Mouse (Mus musculus) stomach, embryonic 15.5 days (tissue): Measurements from ENCODE around the gene Sept14. TPM values are rescaled to one million over a fixed set of nuclear protein-coding genes. Genes with fewer than 3 reads are reported as not detected.

Experiments used
- ATAC-seq: fragments of 200-750 bp; cut with Nextera tagmentation; 2 replicates; pipeline ENCODE4 v1.8.0; 2017; ENCODE audit warnings: low read depth, moderate number of reproducible peaks, moderate TSS enrichment; ENCODE audit not compliant: insufficient read depth, low FRiP score
- H3K27ac ChIP-seq: fragments of 300-500 bp; sonication (generic); 2 replicates; pipeline ENCODE4 v1.5.1; 2015; ENCODE audit warnings: mild to moderate bottlenecking, inconsistent platforms
- H3K27me3 ChIP-seq: fragments of 300-500 bp; sonication (generic); replicated peaks from 2 replicates; pipeline ENCODE4 v1.6.1; 2015; ENCODE audit warnings: inconsistent platforms
- H3K36me3 ChIP-seq: fragments of 300-500 bp; sonication (generic); 2 replicates; pipeline ENCODE4 v1.6.1; 2015; ENCODE audit warnings: inconsistent platforms
- H3K4me1 ChIP-seq: fragments of 300-500 bp; sonication (generic); 2 replicates; pipeline ENCODE4 v1.6.1; 2015; ENCODE audit warnings: inconsistent platforms
- H3K4me2 ChIP-seq: fragments of 300-500 bp; sonication (generic); 2 replicates; pipeline ENCODE4 v1.6.1; 2015; ENCODE audit warnings: mild to moderate bottlenecking, inconsistent platforms
- H3K4me3 ChIP-seq: fragments of 300-500 bp; sonication (generic); replicated peaks from 2 replicates; pipeline ENCODE4 v1.5.1; 2015; ENCODE audit warnings: inconsistent platforms
- H3K9ac ChIP-seq: fragments of 300-500 bp; sonication (generic); 2 replicates; pipeline ENCODE4 v1.6.1; 2015; ENCODE audit warnings: inconsistent platforms
- H3K9me3 ChIP-seq: fragments of 300-500 bp; sonication (generic); 2 replicates; pipeline ENCODE4 v1.6.1; 2016; ENCODE audit warnings: inconsistent platforms
- WGBS: fragments of 180-500 bp; shearing (Covaris S2); methylation state at CpG from one replicate; pipeline ENCODE4 v1.1.7; 2015; 5-methylcytosine and 5-hydroxymethylcytosine counted together
- polyA plus RNA-seq: library from polyadenylated mRNA; unstranded; fragments of >200 nt; fragmentation: Nextera tagmentation; extraction: Ambion mirVana; gene quantifications from 2 replicates; pipeline ENCODE4 v1.2.1, GENCODE M21; 2015

Gene Sept14
- polyA plus RNA-seq, 1 experiment from 2014 or later: not detected

DNA sequence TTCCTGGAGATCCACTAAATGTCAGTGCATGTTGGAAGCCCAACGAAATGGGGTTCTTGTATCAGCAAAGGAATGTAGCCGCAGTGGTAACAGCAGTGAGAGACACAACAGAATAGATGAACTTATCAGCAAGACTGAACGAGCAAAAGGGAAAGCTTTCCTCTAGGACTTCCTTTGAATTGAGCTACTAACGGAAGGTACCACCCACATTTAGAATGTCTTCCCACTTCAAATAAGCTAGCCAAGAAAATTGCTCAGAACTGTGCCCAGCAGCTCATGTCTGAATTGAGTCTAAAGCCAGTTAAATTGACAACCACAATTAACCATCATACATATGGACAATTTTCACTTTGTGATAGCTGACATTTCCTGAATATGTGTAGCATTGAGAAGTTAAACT lies 40.5 kb downstream of the Sept14 start:
- Histone ChIP-seq H3K27me3 (no peaks in the 10 kb centered on the region), H3K27ac (no peak overlapping the region), H3K4me3 (no peak overlapping the region), H3K4me1 (no peaks in the 10 kb centered on the region), H3K9me3 (no peaks in the 10 kb centered on the region), H3K9ac (no peak overlapping the region), H3K4me2 (no peak overlapping the region), H3K36me3 (no peaks in the 10 kb centered on the region)
- no peak for ATAC-seq
- 80% methylated on average over 4 of the region's 4 CpGs for WGBS

DNA sequence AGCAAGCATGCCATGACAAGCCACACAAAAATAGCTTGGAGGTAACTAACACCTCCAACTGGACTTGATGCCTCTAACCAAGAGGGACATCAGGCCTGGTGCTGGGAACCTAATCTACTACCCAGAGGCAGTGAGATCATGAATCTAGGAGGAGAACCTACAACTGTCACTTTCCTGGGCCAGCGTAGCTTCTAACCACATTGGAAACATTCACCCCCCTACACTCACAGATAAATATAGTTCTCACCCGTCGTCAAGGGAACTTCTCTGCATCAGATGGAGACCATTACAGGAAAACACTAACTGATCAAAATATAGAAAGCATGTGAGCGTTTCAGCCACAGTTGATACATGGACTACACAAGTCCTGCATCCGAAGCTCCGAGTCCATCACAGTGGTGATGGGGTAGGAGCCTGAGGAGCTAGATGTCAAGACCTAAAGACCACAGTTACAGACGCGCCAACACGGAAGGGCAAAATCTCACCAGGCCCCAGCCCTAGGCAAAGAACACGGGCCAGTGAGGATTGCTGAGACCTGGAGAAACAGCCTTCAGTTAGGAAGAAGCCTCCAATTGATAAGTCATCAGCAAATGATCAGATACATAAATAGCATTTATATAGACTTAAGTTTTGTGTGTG lies 41.9 kb downstream of the Sept14 start:
- no peak overlapping the region for H3K27ac ChIP-seq
- 87% methylated on average over 10 of the region's 10 CpGs for WGBS
- no peaks in the 10 kb centered on the region for H3K4me1 ChIP-seq
- no peak overlapping the region for H3K9ac ChIP-seq
- no peak overlapping the region for H3K4me2 ChIP-seq
- no peak overlapping the region for H3K4me3 ChIP-seq
- H3K27me3 ChIP-seq: no peaks in the 10 kb centered on the region
- ATAC-seq: no peak
- H3K36me3 ChIP-seq: no peaks in the 10 kb centered on the region
- no peaks in the 10 kb centered on the region for H3K9me3 ChIP-seq

DNA sequence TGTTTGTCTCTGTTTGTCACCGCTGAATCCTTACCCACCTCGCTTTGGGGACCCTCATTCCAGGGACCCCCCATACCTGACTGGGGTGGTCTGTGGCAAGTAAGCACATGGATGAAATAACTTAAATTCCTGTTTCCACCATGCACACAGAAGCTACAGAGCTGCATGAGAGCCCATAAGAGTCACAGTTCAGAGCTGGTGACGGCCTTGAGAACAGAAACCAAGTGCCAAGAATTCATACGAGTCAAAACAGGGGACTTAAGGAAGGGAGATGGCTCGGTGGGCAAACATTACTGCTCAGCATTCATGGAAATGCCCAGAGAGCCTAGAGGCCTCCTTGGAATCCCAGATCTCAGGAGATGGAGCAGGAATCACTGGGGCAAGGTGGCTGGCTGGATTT lies 44.2 kb downstream of the Sept14 start:
- H3K4me3 ChIP-seq: no peak overlapping the region
- no peaks in the 10 kb centered on the region for H3K9me3 ChIP-seq
- H3K36me3 ChIP-seq: no peaks in the 10 kb centered on the region; the same call in 1 of the 2 replicates
- H3K27me3 ChIP-seq: no peaks in the 10 kb centered on the region
- H3K27ac ChIP-seq: no peak overlapping the region
- no peak overlapping the region for H3K9ac ChIP-seq
- H3K4me2 ChIP-seq: no peak overlapping the region
- no peak for ATAC-seq
- WGBS: 88% methylated on average over 5 of the region's 5 CpGs
- H3K4me1 ChIP-seq: no peaks in the 10 kb centered on the region

DNA sequence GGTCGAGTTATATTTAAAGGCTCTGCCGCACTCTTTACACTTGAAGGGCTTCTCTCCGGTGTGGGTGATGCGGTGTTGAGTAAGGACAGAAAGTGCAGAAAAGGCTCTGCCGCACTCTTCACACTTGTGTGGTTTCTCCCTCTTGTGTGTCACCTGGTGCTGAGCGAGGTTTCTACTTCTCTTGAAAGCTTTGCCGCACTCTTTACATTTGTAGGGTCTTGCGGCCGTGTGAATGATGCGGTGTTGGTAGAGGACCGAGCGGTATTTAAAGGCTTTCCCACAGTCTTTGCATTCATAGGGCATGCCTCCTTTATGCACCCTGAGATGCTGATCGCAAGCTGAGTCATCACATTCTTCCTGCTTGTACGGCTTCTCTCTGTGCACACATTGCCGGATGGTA lies 50.4 kb downstream of the Sept14 start:
- peaks cover 24% of the 10 kb centered on the region for H3K36me3 ChIP-seq
- no peak for ATAC-seq
- no peaks in the 10 kb centered on the region for H3K9me3 ChIP-seq

DNA sequence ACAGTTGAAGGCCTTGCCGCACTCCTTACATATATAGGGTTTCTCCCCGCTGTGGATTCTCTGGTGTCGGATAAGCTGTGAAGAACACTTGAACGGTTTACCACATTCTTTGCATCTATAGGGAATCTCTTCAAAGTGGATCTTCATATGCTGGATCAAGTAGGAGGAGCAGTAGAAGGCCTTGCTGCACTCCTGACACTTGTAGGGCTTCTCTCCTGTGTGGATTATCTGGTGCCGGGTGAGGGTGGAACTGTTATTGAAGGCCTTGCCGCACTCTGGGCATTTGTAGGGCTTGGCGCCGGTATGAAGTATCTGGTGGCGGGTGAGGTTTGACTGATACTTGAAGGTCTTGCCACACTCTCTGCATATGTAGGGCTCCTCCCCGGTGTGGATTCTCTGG lies 51.3 kb downstream of the Sept14 start:
- H3K4me1 ChIP-seq: no peaks in the 10 kb centered on the region
- no peak overlapping the region for H3K4me2 ChIP-seq
- H3K9me3 ChIP-seq: no peaks in the 10 kb centered on the region
- H3K4me3 ChIP-seq: no peak overlapping the region
- no peak overlapping the region for H3K9ac ChIP-seq
- ATAC-seq: no peak
- H3K27me3 ChIP-seq: no peaks in the 10 kb centered on the region
- 96% methylated on average over 10 of the region's 10 CpGs for WGBS
- peaks cover 24% of the 10 kb centered on the region for H3K36me3 ChIP-seq
- no peak overlapping the region for H3K27ac ChIP-seq

More for the DNA sequence above, 50.4 kb downstream of the Sept14 start:
- H3K4me1 ChIP-seq: no peaks in the 10 kb centered on the region
- H3K27ac ChIP-seq: no peak overlapping the region
- H3K4me3 ChIP-seq: no peak overlapping the region
- WGBS: 92% methylated on average over 15 of the region's 15 CpGs
- no peak overlapping the region for H3K9ac ChIP-seq
- H3K4me2 ChIP-seq: no peak overlapping the region
- no peaks in the 10 kb centered on the region for H3K27me3 ChIP-seq

DNA sequence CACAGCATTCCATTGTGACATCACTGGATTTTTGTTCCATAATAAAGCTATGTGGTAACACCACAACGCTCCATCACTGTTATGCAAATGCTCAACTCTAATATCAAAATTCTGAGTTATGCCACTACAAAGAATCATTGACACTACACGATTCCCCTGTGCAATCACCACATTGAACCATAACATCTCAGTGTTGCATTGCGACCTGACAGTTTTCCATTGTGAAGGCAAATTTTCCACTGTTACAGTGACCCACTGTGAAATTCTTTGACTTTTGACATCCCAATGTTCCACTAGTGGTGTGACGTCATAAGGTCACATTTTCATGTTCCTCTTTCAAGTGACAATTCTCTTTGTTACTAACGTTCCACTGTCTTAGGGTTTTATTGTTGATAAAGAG lies 57.5 kb downstream of the Sept14 start:
- ATAC-seq: no peak
- H3K9ac ChIP-seq: no peak overlapping the region
- WGBS: 86% methylated on average over 5 of the region's 5 CpGs
- no peaks in the 10 kb centered on the region for H3K27me3 ChIP-seq
- no peak overlapping the region for H3K4me3 ChIP-seq
- H3K36me3 ChIP-seq: no peaks in the 10 kb centered on the region
- no peak overlapping the region for H3K4me2 ChIP-seq
- H3K27ac ChIP-seq: no peak overlapping the region
- no peaks in the 10 kb centered on the region for H3K4me1 ChIP-seq
- H3K9me3 ChIP-seq: no peaks in the 10 kb centered on the region

Other genes with a start within 250 kb of the Sept14 start
- 38.8 and 40.6 TPM in 2 replicates for gene Sfswap, start 207.3 kb downstream of the Sept14 start, polyA plus RNA-seq
- gene Mmp17, start 124.3 kb downstream of the Sept14 start, polyA plus RNA-seq: 3.7 and 4.6 TPM in 2 replicates
- gene Zfp11, start 38.4 kb downstream of the Sept14 start, polyA plus RNA-seq: 3.8 and 4.0 TPM in 2 replicates
- 177 and 185 TPM in 2 replicates for gene Mrps17, start 7.0 kb upstream of the Sept14 start, polyA plus RNA-seq
- gene Nipsnap2, start 16.6 kb upstream of the Sept14 start, polyA plus RNA-seq: 90.0 and 103 TPM in 2 replicates
- 45.9 and 46.1 TPM in 2 replicates for gene Psph, start 78.9 kb upstream of the Sept14 start, polyA plus RNA-seq
- gene Sumf2, start 138.5 kb upstream of the Sept14 start, polyA plus RNA-seq: 40.1 and 44.1 TPM in 2 replicates
- gene Chchd2, start 179.0 kb upstream of the Sept14 start, polyA plus RNA-seq: 880 and 948 TPM in 2 replicates
- gene Zbed5, start 187.2 kb upstream of the Sept14 start, polyA plus RNA-seq: 3.1 and 3.5 TPM in 2 replicates
- gene Phkg1, start 190.0 kb upstream of the Sept14 start, polyA plus RNA-seq: 0.09 and 0.10 TPM in 2 replicates
- gene Nupr1l, start 200.0 kb upstream of the Sept14 start, polyA plus RNA-seq: 2.7 and 3.2 TPM in 2 replicates
- 24.5 and 28.0 TPM in 2 replicates for gene Vkorc1l1, start 233.5 kb upstream of the Sept14 start, polyA plus RNA-seq